Mouse (Mus musculus) erythroid progenitor cell, adult 5-6 weeks (primary cell): ENCODE results near the gene Ctr9. TPM values are rescaled to one million over a fixed set of nuclear protein-coding genes. Genes with fewer than 3 reads are reported as not detected.

Source experiments
- ATAC-seq: replicated peaks from 2 replicates; pipeline ENCODE4 v1.8.0; 2016; ENCODE audit warnings: moderate number of reproducible peaks, mild to moderate bottlenecking, moderate TSS enrichment, inconsistent platforms; ENCODE audit not compliant: poor library complexity, low FRiP score, severe bottlenecking
- total RNA-seq, 2 experiments: library from RNA; stranded (forward) in 1 of 2; stranded (reverse) in 1 of 2; fragments of 150-400 nt in 1 of 2; fragments of 186-747, 209-891 nt in 1 of 2; gene quantifications; 2 replicates each; pipeline versions ENCODE4 v1.2.3 to v1.2.4; 2015 to 2017; ENCODE audit warnings: low replicate concordance in 2 of 2

The Ctr9 gene
- total RNA-seq, 2 experiments from 2014 or later = 9.6 to 21.9 TPM

DNA sequence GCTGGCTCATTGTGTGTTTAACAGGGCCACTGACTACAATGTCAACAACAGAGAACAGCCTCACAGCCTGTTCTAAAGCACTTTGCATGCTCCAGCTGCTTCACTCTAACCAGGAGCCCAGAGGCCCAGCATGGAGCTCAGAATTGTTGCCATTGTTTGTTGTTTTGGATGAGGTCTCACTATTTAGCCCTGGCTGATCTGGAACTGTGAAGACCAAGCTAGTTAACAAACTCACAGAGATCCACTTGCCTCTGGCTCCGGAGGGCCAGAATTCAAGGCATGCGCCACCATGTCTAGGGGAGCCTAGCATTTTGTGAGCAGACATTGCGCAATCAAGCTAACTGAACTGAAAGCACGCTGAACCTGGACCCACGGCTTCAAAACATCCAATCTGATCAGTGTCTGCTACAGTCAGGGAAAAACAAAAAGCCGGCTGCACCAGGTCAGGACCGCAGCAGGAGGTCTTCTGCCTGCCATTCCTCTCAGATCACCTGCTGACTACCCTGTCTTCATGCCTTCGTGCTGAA is 4.6 kb upstream of the Ctr9 start:
- no peak for ATAC-seq

- ATAC-seq = no peak
Observed at GRCm38 (mm10) chr7:111024912-111025311, 3.8 kb upstream of the Ctr9 start.

DNA sequence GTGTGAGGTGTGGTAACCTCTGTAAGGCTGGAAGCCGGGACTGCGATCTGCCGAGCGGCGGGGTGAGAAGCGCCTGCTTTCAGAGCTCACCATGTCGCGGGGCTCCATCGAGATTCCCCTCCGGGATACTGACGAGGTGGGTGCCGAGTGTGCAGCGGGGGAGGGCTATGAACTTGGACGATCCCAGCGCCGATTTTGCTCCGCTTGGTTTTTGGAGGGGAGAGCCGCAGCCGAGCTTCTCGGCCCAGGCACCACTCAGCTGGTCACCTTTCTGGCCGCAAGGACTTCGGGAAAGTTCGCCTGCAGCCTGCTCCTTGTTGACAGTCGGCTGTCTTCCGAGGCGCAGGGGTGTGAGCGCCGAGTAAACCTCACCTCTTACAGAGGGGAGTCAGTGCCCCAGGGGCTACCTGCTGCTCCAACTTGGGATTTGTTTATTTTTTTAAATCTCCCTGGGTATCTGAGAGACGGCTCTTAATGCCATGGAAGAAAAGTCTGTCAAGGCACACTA is 349 bp downstream of the Ctr9 start:
- ATAC-seq = peak; percentile 65

DNA sequence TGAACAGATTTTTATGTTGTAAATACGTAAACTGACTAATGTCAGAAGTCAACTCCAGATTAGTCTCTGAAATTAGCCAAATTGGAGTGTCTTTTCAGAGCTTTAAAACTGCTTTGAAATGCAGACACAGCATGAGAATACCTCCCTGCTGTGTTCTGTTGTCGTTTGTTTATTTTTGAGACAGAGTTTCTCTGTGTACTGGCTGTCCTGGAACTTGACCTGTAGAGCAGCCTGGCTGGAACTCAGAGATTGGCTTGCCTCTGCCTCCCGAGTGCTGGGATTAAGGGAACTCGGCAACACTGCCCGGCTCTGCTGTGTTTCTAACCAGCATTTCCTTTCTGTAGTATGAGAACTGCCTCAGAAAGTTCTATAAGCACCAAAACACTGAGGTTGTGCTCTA is 20.2 kb downstream of the Ctr9 start:
- ATAC-seq = no peak

DNA sequence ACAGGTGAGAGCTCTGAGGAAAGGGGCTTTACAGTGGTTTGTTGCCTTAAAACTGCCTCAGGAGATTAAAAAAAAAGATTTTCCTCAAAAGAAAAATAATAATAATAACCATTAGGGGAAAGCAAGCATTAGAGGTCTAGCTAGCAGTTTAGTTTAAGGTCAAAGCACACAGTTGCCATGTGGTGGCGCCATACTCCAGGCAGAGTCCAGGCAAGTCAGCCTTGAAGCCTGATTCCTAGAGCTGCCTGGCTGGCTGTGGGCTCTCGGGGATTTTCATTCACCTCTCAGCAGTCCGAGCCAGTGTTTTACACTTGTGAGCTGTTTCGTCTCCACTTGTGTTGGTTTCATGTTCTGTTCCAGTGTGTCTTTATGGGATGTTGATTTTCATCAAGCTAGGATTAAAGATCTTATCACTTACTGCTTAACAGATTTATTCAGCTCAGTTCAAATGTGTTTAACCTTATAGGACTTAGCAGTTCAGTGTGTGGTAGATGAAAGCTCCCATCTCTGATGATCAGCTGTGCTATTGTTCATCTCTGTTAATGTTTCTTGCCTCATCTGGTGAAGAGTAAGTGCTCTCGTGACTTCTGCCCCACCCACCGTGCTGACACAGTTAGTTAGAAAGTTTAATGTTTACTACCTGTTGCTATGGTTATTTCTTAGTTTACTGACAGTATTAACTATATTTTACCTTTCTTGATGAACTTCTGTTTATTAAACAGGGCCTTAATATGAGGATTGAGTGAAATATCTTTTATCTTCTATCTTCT is 21.1 kb downstream of the Ctr9 start:
- 0 out of 2 replicates have a peak, but pooled peaks have one; percentile 59 for ATAC-seq

- no peak for ATAC-seq
Observed at GRCm38 (mm10) chr7:111055221-111055620, 26.5 kb downstream of the Ctr9 start.

GRCm38 (mm10) chr7:111055984-111056657 is 27.4 kb downstream of the Ctr9 start:
- ATAC-seq = no peak

GRCm38 (mm10) chr7:111059527-111059926 is 30.8 kb downstream of the Ctr9 start:
- ATAC-seq = no peak

GRCm38 (mm10) chr7:111062971-111063370 is 34.2 kb downstream of the Ctr9 start:
- no peak for ATAC-seq

GRCm38 (mm10) chr7:111068181-111068580 is 39.4 kb downstream of the Ctr9 start:
- ATAC-seq = 0 out of 2 replicates have a peak, but pooled peaks have one; percentile 14

- no peak for ATAC-seq
Observed at GRCm38 (mm10) chr7:111069439-111070166, 40.9 kb downstream of the Ctr9 start.

DNA sequence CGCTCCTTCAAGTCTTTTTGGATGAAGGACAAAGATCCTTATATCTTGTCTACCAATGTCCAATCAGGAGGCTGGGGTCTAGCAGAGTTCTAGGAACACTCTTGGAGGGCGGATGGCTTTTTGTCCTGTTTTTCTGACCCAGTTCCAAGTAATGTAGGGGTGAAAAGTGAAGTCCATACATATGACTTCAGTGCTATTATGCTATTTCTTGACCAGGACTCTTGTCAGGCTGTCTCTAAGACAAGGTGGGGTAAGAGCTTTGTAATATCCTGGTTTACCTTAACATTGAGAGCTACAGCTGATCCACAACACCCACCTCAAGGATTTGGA is 41.4 kb downstream of the Ctr9 start:
- ATAC-seq = no peak

- no peak for ATAC-seq
Observed at GRCm38 (mm10) chr7:111072410-111072809, 43.7 kb downstream of the Ctr9 start.

GRCm38 (mm10) chr7:111075288-111075687 is 46.5 kb downstream of the Ctr9 start:
- ATAC-seq = no peak

DNA sequence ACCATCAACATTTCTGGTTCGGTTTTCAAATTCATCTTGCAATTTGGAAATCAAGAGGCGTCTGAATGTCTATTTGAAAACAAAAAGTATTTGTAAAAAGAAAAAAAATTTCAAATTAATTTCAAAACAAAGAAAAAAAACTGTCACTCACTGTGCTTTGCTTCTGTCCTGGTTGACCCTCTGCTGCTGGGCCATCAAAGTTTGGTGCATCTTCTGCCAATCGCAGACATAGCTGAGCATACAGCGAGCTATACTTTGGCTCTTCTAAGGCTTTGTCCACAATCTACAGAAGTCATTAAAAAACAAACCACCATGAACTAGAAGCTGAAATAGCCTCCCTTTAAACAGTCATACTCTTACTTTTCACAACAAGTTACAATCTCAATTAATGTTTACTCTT is 49.5 kb downstream of the Ctr9 start:
- no peak for ATAC-seq

GRCm38 (mm10) chr7:111080026-111080425 is 51.3 kb downstream of the Ctr9 start:
- no peak for ATAC-seq

- ATAC-seq = no peak
Observed at GRCm38 (mm10) chr7:111080876-111081275, 52.1 kb downstream of the Ctr9 start.

DNA sequence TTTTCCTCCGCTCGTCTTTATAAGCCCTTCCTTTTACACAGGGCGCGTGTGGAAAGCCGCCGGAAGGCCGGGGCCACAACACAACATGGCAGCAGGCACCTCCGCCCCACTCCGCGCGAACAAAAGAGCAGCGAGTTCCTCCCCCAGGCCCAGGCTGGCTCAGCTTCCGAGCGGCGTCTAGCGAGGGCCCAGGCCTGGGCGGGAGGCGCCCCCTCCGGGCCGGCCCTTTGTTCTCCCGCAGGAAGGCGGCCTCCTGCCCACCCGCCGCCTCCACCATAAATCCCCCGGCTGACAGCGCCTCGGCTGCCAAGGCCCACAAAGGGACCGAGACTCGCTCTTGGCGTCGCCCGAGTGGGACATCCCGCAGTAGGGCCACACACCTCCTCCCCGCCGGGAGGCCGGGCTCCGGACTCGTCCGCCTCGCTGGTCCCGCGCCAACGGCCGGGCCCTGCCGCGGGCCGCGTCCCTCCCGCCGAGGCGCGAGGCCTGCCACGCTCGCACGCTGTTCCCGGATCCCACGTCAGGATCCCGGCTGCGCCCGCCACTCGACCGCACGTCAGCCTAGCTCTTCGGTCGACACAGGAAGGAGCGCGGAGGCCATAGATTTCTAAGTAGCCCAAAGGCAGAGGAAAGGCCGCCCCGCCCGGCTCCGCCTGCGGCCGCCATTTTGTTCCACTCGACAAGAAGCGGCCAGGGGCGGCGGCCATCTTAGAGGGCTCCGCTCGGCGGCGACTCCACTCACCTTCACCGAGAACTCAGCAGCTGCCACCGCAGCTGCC is 53.5 kb downstream of the Ctr9 start:
- peak; percentile 71 for ATAC-seq

- peak; percentile 94 for ATAC-seq
Observed at GRCm38 (mm10) chr7:111082822-111083732, 54.3 kb downstream of the Ctr9 start, which contains the start of gene Eif4g2. Eif4g2 (minus strand) TSS chr7:111083030.
